Mouse (Mus musculus) limb, embryonic 11.5 days (tissue): ENCODE measurements around the gene Sac3d1. TPM values are rescaled to one million over a fixed set of nuclear protein-coding genes. Genes with fewer than 3 reads are reported as not detected.
A peak's percentile ranks its signal among the peaks of the same experiment; 100 is the strongest.

Experiments
- ATAC-seq: fragments of 200-750 bp; cut with Nextera tagmentation; 2 replicates; pipeline ENCODE4 v1.8.0; 2017; ENCODE audit warnings: low read depth; ENCODE audit not compliant: insufficient number of reproducible peaks, low FRiP score, low TSS enrichment
- DNase-seq: peaks from one replicate; pipeline ENCODE4 v3.0.0-alpha.2; 2015; ENCODE audit warnings: low spot score
- H3K27ac ChIP-seq: fragments of 300-500 bp; sonication (generic); replicated peaks from 2 replicates; pipeline ENCODE4 v1.5.1; 2014; ENCODE audit warnings: low read depth, mild to moderate bottlenecking, low read length
- H3K27me3 ChIP-seq: fragments of 300-500 bp; sonication (generic); 2 replicates; pipeline ENCODE4 v1.6.1; 2014; ENCODE audit warnings: mild to moderate bottlenecking, low read length, mixed read lengths; ENCODE audit not compliant: control insufficient read depth, insufficient read depth
- H3K36me3 ChIP-seq: fragments of 300-500 bp; sonication (generic); 2 replicates; pipeline ENCODE4 v1.6.1; 2014; ENCODE audit warnings: mild to moderate bottlenecking, low read length, moderate library complexity, mixed read lengths; ENCODE audit not compliant: control insufficient read depth, insufficient read depth
- H3K4me1 ChIP-seq: fragments of 300-500 bp; sonication (generic); 2 replicates; pipeline ENCODE4 v1.6.1; 2014; ENCODE audit warnings: low read length, mixed read lengths; ENCODE audit not compliant: control insufficient read depth, insufficient read depth
- H3K4me2 ChIP-seq: fragments of 300-500 bp; sonication (generic); 2 replicates; pipeline ENCODE4 v1.6.1; 2014; ENCODE audit warnings: low read depth, mild to moderate bottlenecking, moderate library complexity; ENCODE audit not compliant: severe bottlenecking
- H3K4me3 ChIP-seq: fragments of 300-500 bp; sonication (generic); 2 replicates; pipeline ENCODE4 v1.5.1; 2014; ENCODE audit warnings: low read depth, low read length
- H3K9ac ChIP-seq: fragments of 300-500 bp; sonication (generic); 2 replicates; pipeline ENCODE4 v1.6.1; 2014; ENCODE audit warnings: mild to moderate bottlenecking, low read length
- H3K9me3 ChIP-seq: fragments of 300-500 bp; sonication (generic); 2 replicates; pipeline ENCODE4 v1.6.1; 2016; ENCODE audit warnings: low read length; ENCODE audit not compliant: control insufficient read depth
- WGBS: fragments of 180-500 bp; shearing (Covaris S2); extraction: QIAGEN DNeasy Blood & Tissue Kit; methylation state at CpG from one replicate; pipeline ENCODE4 v1.1.7; 2014; 5-methylcytosine and 5-hydroxymethylcytosine counted together
- polyA plus RNA-seq: library from polyadenylated mRNA; unstranded; fragments of >200 nt; fragmentation: Nextera tagmentation; extraction: Ambion mirVana; gene quantifications from 2 replicates; pipeline ENCODE4 v1.2.1, GENCODE M21; 2014

Sac3d1 gene
- polyA plus RNA-seq, 1 experiment from 2014 or later, result 65.4 TPM

DNA sequence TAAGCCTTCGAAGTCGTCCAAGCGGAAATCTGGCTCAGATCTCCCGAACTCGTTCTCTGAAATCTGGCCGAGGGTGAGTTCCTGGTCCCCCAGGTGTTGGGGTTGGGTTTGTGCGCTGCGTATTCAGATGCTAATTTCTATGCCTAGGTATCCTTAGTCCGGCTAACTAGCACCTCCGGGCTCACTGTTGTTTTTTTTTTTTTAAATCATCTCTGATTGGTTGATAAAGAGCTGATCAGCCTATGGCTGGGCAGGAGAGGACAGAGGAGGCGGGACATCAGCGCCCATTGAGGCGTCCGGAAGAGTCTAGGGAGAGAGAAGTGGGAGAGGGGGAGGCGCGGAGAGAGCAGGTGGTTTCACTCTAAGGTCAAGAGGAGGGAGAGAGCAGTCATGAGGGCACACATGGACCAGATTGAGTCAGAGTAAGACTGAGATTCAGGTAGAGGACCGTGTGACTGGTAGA is 33.0 kb downstream of the Sac3d1 start:
- under 1% methylated on average over 17 of the region's 17 CpGs for WGBS
- peak; percentile 76 for ATAC-seq
- peak; percentile 81 for DNase-seq
- peak overlapping the region; percentile 81 for H3K4me3 ChIP-seq
- H3K9ac ChIP-seq, result peak overlapping the region; percentile 76
- no peaks in the 10 kb centered on the region for H3K9me3 ChIP-seq
- peaks cover 7% of the 10 kb centered on the region for H3K4me1 ChIP-seq
- H3K4me2 ChIP-seq, result peak overlapping the region; percentile 95
- H3K27me3 ChIP-seq, result no peaks in the 10 kb centered on the region
- peaks cover 15% of the 10 kb centered on the region for H3K36me3 ChIP-seq
- H3K27ac ChIP-seq, result no peak overlapping the region

DNA sequence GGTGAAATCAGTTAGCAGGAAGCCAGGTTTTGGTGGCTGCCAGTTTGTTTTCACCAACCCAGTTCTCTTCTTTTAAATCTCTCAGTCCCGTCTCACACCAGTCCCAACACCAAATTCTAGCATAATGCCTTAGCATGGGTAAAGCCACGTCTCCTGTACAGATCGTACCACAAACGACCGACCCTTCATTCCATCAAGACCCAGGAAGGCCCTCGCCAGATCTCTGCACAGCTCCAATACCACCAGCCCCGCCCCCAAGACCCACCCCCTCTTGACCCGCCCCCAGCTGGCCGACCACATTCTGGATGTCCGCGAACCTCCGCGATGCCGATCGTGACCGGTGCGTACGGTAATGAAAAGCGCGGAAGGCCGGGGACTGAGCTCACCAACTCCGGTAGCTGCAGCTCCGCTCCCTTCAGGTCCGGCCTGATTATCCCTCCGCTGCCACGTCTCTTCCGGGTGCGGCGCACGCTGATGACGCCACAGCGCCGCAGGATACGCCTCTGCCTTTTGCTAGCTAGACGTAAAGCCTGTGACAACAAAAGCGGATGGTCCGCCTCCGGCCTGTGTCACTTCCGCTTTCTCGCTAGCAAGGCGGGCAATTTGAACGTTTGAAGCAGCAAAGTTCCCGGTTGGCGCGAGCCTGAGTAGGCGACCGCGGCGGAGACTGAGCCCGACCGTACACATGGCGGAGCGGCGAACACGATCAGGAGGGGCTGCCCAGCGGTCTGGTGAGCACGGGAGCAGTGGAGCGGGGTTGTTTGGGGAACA is 33.8 kb downstream of the Sac3d1 start, which contains the start of the genes Zfpl1 and Cdca5:
TSS of gene Zfpl1 (minus strand) at position 479 of the 771 bp plus-strand sequence.
TSS of gene Cdca5 (plus strand) at position 506 of the 771 bp plus-strand sequence.
- Histone ChIP-seq H3K4me3 (peak within 1 kb of the TSS; percentile 81), H3K27me3 (no peaks in the 10 kb centered on the region), H3K9me3 (no peaks in the 10 kb centered on the region), H3K4me2 (peak within 1 kb of the TSS; percentile 95), H3K27ac (0 out of 2 replicates have a peak within 1 kb of the TSS, but pooled peaks have one; percentile 18), H3K4me1 (peaks cover 7% of the 10 kb centered on the region), H3K9ac (peak within 1 kb of the TSS; percentile 76), H3K36me3 (peaks cover 9% of the 10 kb centered on the region)
- peak; percentile 98 for DNase-seq
- WGBS, result under 1% methylated on average over 58 of the region's 58 CpGs
- ATAC-seq, result peak; percentile 69

DNA sequence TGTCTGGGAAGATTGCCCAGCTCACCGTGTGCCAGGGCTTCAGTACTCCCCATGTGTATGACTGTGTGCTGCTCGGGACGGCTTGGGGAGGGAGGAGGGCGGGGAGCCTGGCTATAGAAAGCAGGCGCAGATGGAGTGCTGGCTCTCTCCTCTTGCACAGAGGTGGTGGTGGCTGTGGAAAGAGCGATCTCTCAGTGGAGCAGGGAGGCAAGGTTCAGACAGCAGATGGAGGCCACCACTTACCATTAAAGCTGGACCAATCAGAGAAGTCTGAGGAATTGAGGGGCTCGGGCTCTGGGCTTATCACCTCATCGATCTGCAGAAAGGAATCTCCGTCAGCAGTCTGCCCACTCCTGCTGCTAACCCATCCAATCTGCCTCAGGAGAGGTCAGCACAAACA is 36.3 kb downstream of the Sac3d1 start, which contains the start of gene Gm28374:
TSS of gene Gm28374 (minus strand) at position 101 of the 400 bp plus-strand sequence.
- WGBS, result 87% methylated on average over 9 of the region's 9 CpGs
- H3K9me3 ChIP-seq, result no peaks in the 10 kb centered on the region
- no peak within 1 kb of the TSS for H3K27ac ChIP-seq
- no peak for ATAC-seq
- peaks cover 7% of the 10 kb centered on the region for H3K4me1 ChIP-seq
- H3K36me3 ChIP-seq, result peaks cover 5% of the 10 kb centered on the region
- H3K4me2 ChIP-seq, result no peak within 1 kb of the TSS
- H3K27me3 ChIP-seq, result no peaks in the 10 kb centered on the region
- no peak within 1 kb of the TSS for H3K9ac ChIP-seq
- no peak within 1 kb of the TSS for H3K4me3 ChIP-seq
- no peak for DNase-seq

DNA sequence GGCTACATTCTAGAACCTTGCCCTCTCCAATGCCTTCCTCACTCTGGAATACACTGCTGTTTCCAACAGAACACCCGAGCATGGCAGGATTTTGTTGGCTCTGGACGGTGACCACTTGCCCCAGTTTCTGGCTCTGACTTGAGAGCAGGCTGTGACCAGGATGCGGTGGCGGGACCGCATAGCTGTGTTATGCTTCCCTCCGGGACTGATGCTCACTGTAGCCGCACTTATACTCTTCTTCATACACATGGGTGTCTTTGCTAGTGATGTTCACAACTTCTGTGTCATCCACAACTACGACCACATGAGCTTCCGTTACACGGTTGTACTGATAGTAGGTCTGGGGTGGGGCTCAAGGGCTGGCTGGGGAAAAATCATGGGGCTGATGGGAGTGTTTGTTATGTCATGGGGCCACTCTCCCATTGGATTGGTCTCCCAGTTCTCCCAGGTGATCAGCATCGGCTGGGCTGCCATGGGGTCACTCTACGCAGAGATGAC is 38.4 kb downstream of the Sac3d1 start, which contains the start of gene Tmem262:
TSS of gene Tmem262 (plus strand) at position 51 of the 498 bp plus-strand sequence.
- peaks cover 5% of the 10 kb centered on the region for H3K4me1 ChIP-seq
- WGBS, result 92% methylated on average over 12 of the region's 12 CpGs
- no peak within 1 kb of the TSS for H3K9ac ChIP-seq
- no peak within 1 kb of the TSS for H3K27ac ChIP-seq
- peaks cover 5% of the 10 kb centered on the region for H3K36me3 ChIP-seq
- H3K4me3 ChIP-seq, result no peak within 1 kb of the TSS
- H3K4me2 ChIP-seq, result no peak within 1 kb of the TSS
- no peaks in the 10 kb centered on the region for H3K27me3 ChIP-seq
- DNase-seq, result no peak
- ATAC-seq, result no peak
- no peaks in the 10 kb centered on the region for H3K9me3 ChIP-seq

DNA sequence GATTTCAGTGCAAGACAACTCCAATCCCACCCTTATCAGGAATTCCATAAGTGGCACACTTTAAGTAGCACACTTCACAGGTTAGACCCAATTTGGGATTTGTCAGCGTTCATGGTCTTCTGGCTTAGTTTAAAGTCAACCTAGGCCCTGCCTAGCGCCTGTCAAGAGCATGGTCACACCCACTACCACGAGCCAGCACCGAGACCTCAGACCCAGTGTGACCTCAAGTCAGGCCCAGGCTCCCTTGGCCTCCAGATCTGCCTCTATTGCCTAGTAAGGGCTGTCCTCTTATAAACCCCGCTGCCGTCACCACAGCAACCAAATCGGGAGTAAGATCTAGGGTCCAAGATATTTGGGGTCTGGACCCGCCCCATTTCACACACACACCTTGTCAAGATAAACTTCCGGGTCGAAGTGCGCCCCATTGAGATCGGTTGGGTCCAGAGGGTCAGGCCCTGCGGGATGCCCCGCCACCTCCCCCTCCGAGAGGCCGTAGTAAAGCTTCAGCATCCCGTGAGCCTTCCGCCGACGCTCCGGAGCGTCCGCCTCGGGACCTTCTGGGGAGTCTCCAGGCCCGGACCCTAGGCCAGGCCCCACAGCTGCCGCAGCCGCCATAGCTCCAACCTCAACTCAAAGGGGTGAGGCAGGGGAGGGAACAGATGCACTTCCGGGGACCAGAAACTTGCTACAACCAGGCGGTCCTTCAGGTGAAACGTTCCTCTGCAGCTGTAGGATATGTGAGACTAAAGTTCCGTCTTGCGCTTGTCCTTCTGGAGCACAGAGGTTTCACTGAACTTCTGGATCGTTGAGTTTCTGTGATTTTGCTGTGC is 41.7 kb downstream of the Sac3d1 start, which contains the start of gene Vps51:
TSS of gene Vps51 (minus strand) at position 668 of the 830 bp plus-strand sequence.
- 1% methylated on average over 33 of the region's 33 CpGs for WGBS
- Histone ChIP-seq H3K9ac (peak within 1 kb of the TSS; percentile 86), H3K4me1 (no peaks in the 10 kb centered on the region), H3K4me2 (peak within 1 kb of the TSS; percentile 69), H3K27me3 (no peaks in the 10 kb centered on the region), H3K9me3 (no peaks in the 10 kb centered on the region), H3K36me3 (peaks cover 4% of the 10 kb centered on the region; the same call in 1 of the 2 replicates), H3K27ac (no peak within 1 kb of the TSS; the same call in 1 of the 2 replicates), H3K4me3 (peak within 1 kb of the TSS; percentile 62)
- ATAC-seq (peak; percentile 81), DNase-seq (peak; percentile 88)

DNA sequence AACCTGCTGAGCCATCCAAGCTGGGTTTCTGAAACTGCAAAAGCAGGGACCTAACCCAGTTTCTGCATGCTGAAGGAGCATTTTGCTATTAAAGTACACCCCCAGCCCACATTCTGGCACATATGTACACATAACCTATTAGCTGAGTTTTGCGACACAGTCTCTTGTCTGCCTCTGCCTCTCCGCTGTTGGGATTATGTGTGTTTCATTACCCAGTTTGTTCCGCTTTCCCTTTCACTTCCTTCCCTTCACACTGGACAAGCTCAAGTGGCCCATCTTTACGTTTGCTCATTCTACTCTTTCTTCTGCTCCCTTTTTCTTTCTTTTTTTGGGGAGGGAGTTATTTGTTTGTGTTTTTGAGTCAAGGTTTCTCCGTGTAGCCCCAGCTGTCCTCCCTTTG is 44.6 kb downstream of the Sac3d1 start:
- Histone ChIP-seq H3K27me3 (no peaks in the 10 kb centered on the region), H3K9ac (no peak overlapping the region), H3K4me2 (no peak overlapping the region), H3K4me3 (no peak overlapping the region), H3K36me3 (peaks cover 15% of the 10 kb centered on the region; the same call in 1 of the 2 replicates), H3K4me1 (no peaks in the 10 kb centered on the region), H3K9me3 (no peaks in the 10 kb centered on the region), H3K27ac (no peak overlapping the region)
- ATAC-seq (no peak), DNase-seq (no peak)
- WGBS, result 91% methylated on average over 5 of the region's 5 CpGs

DNA sequence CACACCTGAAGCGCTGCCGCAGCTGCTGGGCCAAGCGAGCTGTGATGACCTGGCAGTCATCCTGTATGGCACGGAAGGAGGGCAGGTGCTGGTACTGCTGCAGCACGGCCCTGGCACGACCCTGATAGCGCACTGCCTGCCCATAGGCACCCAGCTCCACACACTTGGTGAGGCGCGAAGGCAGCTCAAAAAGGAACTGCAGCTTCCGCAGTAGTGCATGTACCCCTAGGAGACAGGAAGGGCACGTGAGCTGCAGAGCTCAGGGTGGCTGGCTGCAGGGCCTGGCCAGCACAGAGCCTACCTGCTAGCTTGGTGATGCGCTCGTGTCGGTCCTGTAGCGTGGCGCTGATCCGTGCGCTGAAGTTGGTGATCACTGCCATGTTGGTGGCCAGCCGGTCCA is 47.2 kb downstream of the Sac3d1 start:
- H3K4me1 ChIP-seq, result peaks cover 14% of the 10 kb centered on the region; the same call in 1 of the 2 replicates
- H3K27ac ChIP-seq, result no peak overlapping the region
- no peak overlapping the region for H3K9ac ChIP-seq
- DNase-seq, result no peak
- no peak overlapping the region for H3K4me2 ChIP-seq
- no peak for ATAC-seq
- 94% methylated on average over 19 of the region's 19 CpGs for WGBS
- H3K27me3 ChIP-seq, result no peaks in the 10 kb centered on the region
- 0 out of 2 replicates have a peak overlapping the region, but pooled peaks have one; percentile 1 for H3K4me3 ChIP-seq
- H3K9me3 ChIP-seq, result no peaks in the 10 kb centered on the region
- peaks cover 16% of the 10 kb centered on the region; the same call in 1 of the 2 replicates for H3K36me3 ChIP-seq
